Mouse (Mus musculus) thymus, postnatal 25 days (tissue): Measurements from ENCODE around the gene Rpl3l.
A peak's percentile ranks its signal among the peaks of the same experiment; 100 is the strongest.

Source experiments
- DNase-seq: peaks from one replicate; pipeline ENCODE4 v3.0.0; 2022

Rpl3l gene

GRCm38 (mm10) chr17:24744381-24744780 lies 16.8 kb downstream of the Rpl3l start:
- no peak for DNase-seq

- peak; percentile 80 for DNase-seq
Observed at GRCm38 (mm10) chr17:24745526-24746497, 18.2 kb downstream of the Rpl3l start.

- no peak for DNase-seq
Observed at GRCm38 (mm10) chr17:24746986-24747385, 19.4 kb downstream of the Rpl3l start.

- DNase-seq = no peak
Observed at GRCm38 (mm10) chr17:24751528-24751927, 23.9 kb downstream of the Rpl3l start.

- peak; percentile 11 for DNase-seq
Observed at GRCm38 (mm10) chr17:24752415-24753394, 25.1 kb downstream of the Rpl3l start, which contains the start of gene Hs3st6. TSS of gene Hs3st6 (plus strand) at chr17:24752988.

- no peak for DNase-seq
Observed at GRCm38 (mm10) chr17:24757394-24757793, 29.8 kb downstream of the Rpl3l start.

- DNase-seq = no peak
Observed at GRCm38 (mm10) chr17:24761121-24761520, 33.5 kb downstream of the Rpl3l start.

- no peak for DNase-seq
Observed at GRCm38 (mm10) chr17:24765016-24765905, 37.6 kb downstream of the Rpl3l start.

- no peak for DNase-seq
Observed at GRCm38 (mm10) chr17:24766266-24766875, 38.8 kb downstream of the Rpl3l start.

GRCm38 (mm10) chr17:24769146-24769545 lies 41.5 kb downstream of the Rpl3l start:
- no peak for DNase-seq

- DNase-seq = no peak
Observed at GRCm38 (mm10) chr17:24773241-24773640, 45.6 kb downstream of the Rpl3l start.

- no peak for DNase-seq
Observed at GRCm38 (mm10) chr17:24775173-24775572, 47.6 kb downstream of the Rpl3l start.

GRCm38 (mm10) chr17:24777073-24777472 lies 49.5 kb downstream of the Rpl3l start:
- DNase-seq = no peak

GRCm38 (mm10) chr17:24780821-24781220 lies 53.2 kb downstream of the Rpl3l start:
- DNase-seq = no peak
